Mouse (Mus musculus): Measurements from ENCODE around the gene Lcn10. TPM values are rescaled to one million over a fixed set of nuclear protein-coding genes. Genes with fewer than 3 reads are reported as not detected.
A peak's percentile ranks its signal among the peaks of the same experiment; 100 is the strongest.

The Lcn10 gene
- polyA plus RNA-seq, 1 experiment from 2014 or later: not detected

- 78% methylated on average over 8 of the region's 8 CpGs for WGBS
- ATAC-seq (ENCODE audit: low read depth) (no peak), DNase-seq (ENCODE audit: low spot score) (no peak)
- no peak overlapping the region for H3K4me3 ChIP-seq (ENCODE audit: low read depth, low read length)
- H3K4me1 ChIP-seq (ENCODE audit: control insufficient read depth, insufficient read depth, low read length): no peaks in the 10 kb centered on the region
- H3K27ac ChIP-seq (replicated peaks; ENCODE audit: low read depth, low read length): no peak overlapping the region
- no peaks in the 10 kb centered on the region for H3K36me3 ChIP-seq (ENCODE audit: control insufficient read depth, insufficient read depth, low read length)
- no peak overlapping the region for H3K9ac ChIP-seq (ENCODE audit: low read depth, low read length)
- no peaks in the 10 kb centered on the region for H3K9me3 ChIP-seq (ENCODE audit: control insufficient read depth, low read length)
- no peak overlapping the region for H3K4me2 ChIP-seq (ENCODE audit: low read depth, low read length)
- H3K27me3 ChIP-seq (replicated peaks; ENCODE audit: control insufficient read depth, insufficient read depth, low read length): no peaks in the 10 kb centered on the region
These were observed 22.2 kb upstream of the Lcn10 start for GRCm38 (mm10) chr2:25660279-25660678.

GRCm38 (mm10) chr2:25661245-25661970 is 21.1 kb upstream of the Lcn10 start:
- DNase-seq (ENCODE audit: low spot score) (no peak), ATAC-seq (ENCODE audit: low read depth) (no peak)
- no peak overlapping the region for H3K4me2 ChIP-seq (ENCODE audit: low read depth, low read length)
- 82% methylated on average over 6 of the region's 6 CpGs for WGBS
- no peaks in the 10 kb centered on the region for H3K9me3 ChIP-seq (ENCODE audit: control insufficient read depth, low read length)
- H3K36me3 ChIP-seq (ENCODE audit: control insufficient read depth, insufficient read depth, low read length): no peaks in the 10 kb centered on the region
- no peak overlapping the region for H3K9ac ChIP-seq (ENCODE audit: low read depth, low read length)
- H3K27ac ChIP-seq (replicated peaks; ENCODE audit: low read depth, low read length): no peak overlapping the region
- no peaks in the 10 kb centered on the region for H3K27me3 ChIP-seq (replicated peaks; ENCODE audit: control insufficient read depth, insufficient read depth, low read length)
- no peak overlapping the region for H3K4me3 ChIP-seq (ENCODE audit: low read depth, low read length)
- no peaks in the 10 kb centered on the region for H3K4me1 ChIP-seq (ENCODE audit: control insufficient read depth, insufficient read depth, low read length)

- Histone ChIP-seq H3K36me3 (ENCODE audit: control insufficient read depth, insufficient read depth, low read length) (no peaks in the 10 kb centered on the region), H3K4me2 (ENCODE audit: low read depth, low read length) (no peak overlapping the region), H3K4me3 (ENCODE audit: low read depth, low read length) (no peak overlapping the region), H3K9ac (ENCODE audit: low read depth, low read length) (no peak overlapping the region), H3K27ac (replicated peaks; ENCODE audit: low read depth, low read length) (no peak overlapping the region), H3K27me3 (replicated peaks; ENCODE audit: control insufficient read depth, insufficient read depth, low read length) (no peaks in the 10 kb centered on the region), H3K4me1 (ENCODE audit: control insufficient read depth, insufficient read depth, low read length) (no peaks in the 10 kb centered on the region), H3K9me3 (ENCODE audit: control insufficient read depth, low read length) (no peaks in the 10 kb centered on the region)
- 50% methylated on average over 1 of the region's 1 CpGs for WGBS
- DNase-seq (ENCODE audit: low spot score): no peak
- no peak for ATAC-seq (ENCODE audit: low read depth)
These were observed 19.0 kb upstream of the Lcn10 start for GRCm38 (mm10) chr2:25663511-25663910.

GRCm38 (mm10) chr2:25664125-25664524 is 18.4 kb upstream of the Lcn10 start:
- ATAC-seq (ENCODE audit: low read depth): no peak
- WGBS: 64% methylated on average over 5 of the region's 5 CpGs
- no peak overlapping the region for H3K9ac ChIP-seq (ENCODE audit: low read depth, low read length)

GRCm38 (mm10) chr2:25666516-25666915 is 16.0 kb upstream of the Lcn10 start:
- 57% methylated on average over 1 of the region's 1 CpGs for WGBS
- H3K9ac ChIP-seq (ENCODE audit: low read depth, low read length): no peak overlapping the region
- H3K27ac ChIP-seq (replicated peaks; ENCODE audit: low read depth, low read length): no peak overlapping the region
- H3K4me2 ChIP-seq (ENCODE audit: low read depth, low read length): no peak overlapping the region
- H3K27me3 ChIP-seq (replicated peaks; ENCODE audit: control insufficient read depth, insufficient read depth, low read length): no peaks in the 10 kb centered on the region
- H3K36me3 ChIP-seq (ENCODE audit: control insufficient read depth, insufficient read depth, low read length): no peaks in the 10 kb centered on the region
- no peaks in the 10 kb centered on the region for H3K9me3 ChIP-seq (ENCODE audit: control insufficient read depth, low read length)
- H3K4me3 ChIP-seq (ENCODE audit: low read depth, low read length): no peak overlapping the region
- H3K4me1 ChIP-seq (ENCODE audit: control insufficient read depth, insufficient read depth, low read length): no peaks in the 10 kb centered on the region
- ATAC-seq (ENCODE audit: low read depth): no peak
- DNase-seq (ENCODE audit: low spot score): no peak

More at GRCm38 (mm10) chr2:25664125-25664524, 18.4 kb upstream of the Lcn10 start:
- DNase-seq (ENCODE audit: low spot score): no peak
- H3K4me1 ChIP-seq (ENCODE audit: control insufficient read depth, insufficient read depth, low read length): no peaks in the 10 kb centered on the region
- H3K9me3 ChIP-seq (ENCODE audit: control insufficient read depth, low read length): no peaks in the 10 kb centered on the region
- H3K4me3 ChIP-seq (ENCODE audit: low read depth, low read length): no peak overlapping the region
- no peaks in the 10 kb centered on the region for H3K27me3 ChIP-seq (replicated peaks; ENCODE audit: control insufficient read depth, insufficient read depth, low read length)
- no peak overlapping the region for H3K27ac ChIP-seq (replicated peaks; ENCODE audit: low read depth, low read length)
- no peak overlapping the region for H3K4me2 ChIP-seq (ENCODE audit: low read depth, low read length)
- no peaks in the 10 kb centered on the region for H3K36me3 ChIP-seq (ENCODE audit: control insufficient read depth, insufficient read depth, low read length)

- ATAC-seq (ENCODE audit: low read depth) (no peak), DNase-seq (ENCODE audit: low spot score) (no peak)
- H3K4me1 ChIP-seq (ENCODE audit: control insufficient read depth, insufficient read depth, low read length): no peaks in the 10 kb centered on the region
- no peak within 1 kb of the TSS for H3K4me3 ChIP-seq (ENCODE audit: low read depth, low read length)
- H3K9me3 ChIP-seq (ENCODE audit: control insufficient read depth, low read length): no peaks in the 10 kb centered on the region
- no peaks in the 10 kb centered on the region for H3K36me3 ChIP-seq (ENCODE audit: control insufficient read depth, insufficient read depth, low read length)
- H3K27me3 ChIP-seq (replicated peaks; ENCODE audit: control insufficient read depth, insufficient read depth, low read length): no peaks in the 10 kb centered on the region
- WGBS: 87% methylated on average over 3 of the region's 3 CpGs
- H3K27ac ChIP-seq (replicated peaks; ENCODE audit: low read depth, low read length): no peak within 1 kb of the TSS
- no peak within 1 kb of the TSS for H3K4me2 ChIP-seq (ENCODE audit: low read depth, low read length)
- no peak within 1 kb of the TSS for H3K9ac ChIP-seq (ENCODE audit: low read depth, low read length)
These were observed 6.0 kb upstream of the Lcn10 start, which contains the start of gene Lcn6 for GRCm38 (mm10) chr2:25676486-25676885. Lcn6 (plus strand) TSS chr2:25676786.

- no peak overlapping the region for H3K27ac ChIP-seq (replicated peaks; ENCODE audit: low read depth, low read length)
- H3K4me2 ChIP-seq (ENCODE audit: low read depth, low read length): no peak overlapping the region
- H3K4me1 ChIP-seq (ENCODE audit: control insufficient read depth, insufficient read depth, low read length): no peaks in the 10 kb centered on the region
- no peak overlapping the region for H3K9ac ChIP-seq (ENCODE audit: low read depth, low read length)
- H3K9me3 ChIP-seq (ENCODE audit: control insufficient read depth, low read length): no peaks in the 10 kb centered on the region
- DNase-seq (ENCODE audit: low spot score) (no peak), ATAC-seq (ENCODE audit: low read depth) (no peak)
- H3K27me3 ChIP-seq (replicated peaks; ENCODE audit: control insufficient read depth, insufficient read depth, low read length): no peaks in the 10 kb centered on the region
- no peaks in the 10 kb centered on the region for H3K36me3 ChIP-seq (ENCODE audit: control insufficient read depth, insufficient read depth, low read length)
- 83% methylated on average over 6 of the region's 6 CpGs for WGBS
- no peak overlapping the region for H3K4me3 ChIP-seq (ENCODE audit: low read depth, low read length)
These were observed 3.0 kb upstream of the Lcn10 start for GRCm38 (mm10) chr2:25679559-25679958.

GRCm38 (mm10) chr2:25686941-25687340 is 4.4 kb downstream of the Lcn10 start:
- Histone ChIP-seq H3K4me3 (ENCODE audit: low read depth, low read length) (no peak overlapping the region), H3K27me3 (replicated peaks; ENCODE audit: control insufficient read depth, insufficient read depth, low read length) (no peaks in the 10 kb centered on the region), H3K36me3 (ENCODE audit: control insufficient read depth, insufficient read depth, low read length) (no peaks in the 10 kb centered on the region), H3K27ac (replicated peaks; ENCODE audit: low read depth, low read length) (no peak overlapping the region), H3K9me3 (ENCODE audit: control insufficient read depth, low read length) (no peaks in the 10 kb centered on the region), H3K4me1 (ENCODE audit: control insufficient read depth, insufficient read depth, low read length) (no peaks in the 10 kb centered on the region), H3K4me2 (ENCODE audit: low read depth, low read length) (no peak overlapping the region), H3K9ac (ENCODE audit: low read depth, low read length) (no peak overlapping the region)
- 60% methylated on average over 4 of the region's 4 CpGs for WGBS
- no peak for ATAC-seq (ENCODE audit: low read depth)
- DNase-seq (ENCODE audit: low spot score): no peak

GRCm38 (mm10) chr2:25694605-25695004 is 12.1 kb downstream of the Lcn10 start:
- no peaks in the 10 kb centered on the region for H3K9me3 ChIP-seq (ENCODE audit: control insufficient read depth, low read length)
- H3K36me3 ChIP-seq (ENCODE audit: control insufficient read depth, insufficient read depth, low read length): no peaks in the 10 kb centered on the region
- ATAC-seq (ENCODE audit: low read depth) (no peak), DNase-seq (ENCODE audit: low spot score) (peak; percentile 42)
- no peaks in the 10 kb centered on the region for H3K4me1 ChIP-seq (ENCODE audit: control insufficient read depth, insufficient read depth, low read length)
- H3K9ac ChIP-seq (ENCODE audit: low read depth, low read length): no peak overlapping the region
- no peak overlapping the region for H3K27ac ChIP-seq (replicated peaks; ENCODE audit: low read depth, low read length)
- H3K4me3 ChIP-seq (ENCODE audit: low read depth, low read length): no peak overlapping the region
- H3K27me3 ChIP-seq (replicated peaks; ENCODE audit: control insufficient read depth, insufficient read depth, low read length): no peaks in the 10 kb centered on the region
- no peak overlapping the region for H3K4me2 ChIP-seq (ENCODE audit: low read depth, low read length)
